Mouse (Mus musculus): ENCODE data around the gene Hhex. TPM values are rescaled to one million over a fixed set of nuclear protein-coding genes. Genes with fewer than 3 reads are reported as not detected.

Hhex gene
- polyA plus RNA-seq, 1 experiment, result 5.1 TPM

DNA sequence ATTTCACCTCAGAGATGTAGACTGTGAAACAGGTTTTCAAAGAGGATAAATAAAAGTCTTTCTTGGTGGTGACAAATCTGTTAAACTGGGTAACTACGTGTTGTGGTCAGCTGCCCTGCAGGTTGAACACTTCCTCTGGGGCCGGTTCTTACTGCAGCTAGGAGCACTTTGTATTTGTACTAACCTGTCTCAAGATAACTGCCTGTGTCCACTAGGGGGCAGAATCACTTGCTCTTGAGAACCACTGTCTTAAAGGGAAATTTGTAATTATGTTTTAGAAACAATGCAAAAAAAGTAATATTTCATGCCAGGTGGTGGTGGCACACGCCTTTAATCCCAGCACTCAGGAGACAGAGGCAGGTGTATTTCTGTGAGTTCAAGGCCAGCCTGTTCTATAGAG lies 15.0 kb upstream of the Hhex start:
- peaks cover 55% of the 10 kb centered on the region for H3K36me3 ChIP-seq (ENCODE audit: control insufficient read depth, insufficient read depth, low read length)
- no peaks in the 10 kb centered on the region for H3K4me1 ChIP-seq (replicated peaks; ENCODE audit: control insufficient read depth, insufficient read depth, low read length)
- DNase-seq, result peak; percentile 51
- H3K27me3 ChIP-seq (ENCODE audit: control insufficient read depth, insufficient read depth, low read length), result no peaks in the 10 kb centered on the region
- no peak overlapping the region for H3K27ac ChIP-seq (ENCODE audit: control insufficient read depth, insufficient read depth, low read length)
- H3K4me3 ChIP-seq (ENCODE audit: control insufficient read depth, insufficient read depth, low read length), result no peak overlapping the region
- TF ChIP-seq POLR2A (IDR thresholded peaks at IDR 0.05; ENCODE audit: control insufficient read depth, extremely low read depth, insufficient read depth, low read length, poor library complexity), result no peak
- TF ChIP-seq CTCF (IDR thresholded peaks at IDR 0.05; ENCODE audit: borderline replicate concordance, control insufficient read depth, extremely low read depth, insufficient read depth, low read length, poor library complexity), result no peak
- 26% methylated on average over 3 of the region's 3 CpGs for WGBS

DNA sequence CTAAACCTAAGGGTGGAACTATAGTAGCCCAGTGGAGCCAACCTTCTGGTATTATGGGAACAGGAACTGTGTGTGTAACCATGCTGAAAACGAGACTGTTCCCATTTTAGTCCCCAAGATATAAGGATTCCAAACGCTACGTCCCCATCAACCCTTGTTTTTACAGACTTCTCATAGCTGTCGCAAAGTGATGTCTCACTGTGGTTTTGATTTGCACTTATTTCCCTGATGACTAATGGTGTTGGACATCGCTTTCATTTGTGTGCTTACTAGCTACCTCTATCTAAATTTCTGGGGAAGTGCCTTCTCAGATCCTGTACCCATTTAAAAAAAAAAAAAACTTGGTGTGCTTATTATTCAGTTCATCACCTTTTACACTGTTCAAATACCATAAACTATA lies 6.0 kb upstream of the Hhex start:
- no peaks in the 10 kb centered on the region for H3K4me1 ChIP-seq (replicated peaks; ENCODE audit: control insufficient read depth, insufficient read depth, low read length)
- TF ChIP-seq CTCF (IDR thresholded peaks at IDR 0.05; ENCODE audit: borderline replicate concordance, control insufficient read depth, extremely low read depth, insufficient read depth, low read length, poor library complexity) (no peak), POLR2A (IDR thresholded peaks at IDR 0.05; ENCODE audit: control insufficient read depth, extremely low read depth, insufficient read depth, low read length, poor library complexity) (no peak)
- no peak overlapping the region for H3K4me3 ChIP-seq (ENCODE audit: control insufficient read depth, insufficient read depth, low read length)
- DNase-seq, result no peak
- no peak overlapping the region for H3K27ac ChIP-seq (ENCODE audit: control insufficient read depth, insufficient read depth, low read length)
- no peaks in the 10 kb centered on the region for H3K36me3 ChIP-seq (ENCODE audit: control insufficient read depth, insufficient read depth, low read length)
- WGBS, result 14% methylated on average over 5 of the region's 5 CpGs
- H3K27me3 ChIP-seq (ENCODE audit: control insufficient read depth, insufficient read depth, low read length), result no peaks in the 10 kb centered on the region; the same call in none of the 2 replicates

DNA sequence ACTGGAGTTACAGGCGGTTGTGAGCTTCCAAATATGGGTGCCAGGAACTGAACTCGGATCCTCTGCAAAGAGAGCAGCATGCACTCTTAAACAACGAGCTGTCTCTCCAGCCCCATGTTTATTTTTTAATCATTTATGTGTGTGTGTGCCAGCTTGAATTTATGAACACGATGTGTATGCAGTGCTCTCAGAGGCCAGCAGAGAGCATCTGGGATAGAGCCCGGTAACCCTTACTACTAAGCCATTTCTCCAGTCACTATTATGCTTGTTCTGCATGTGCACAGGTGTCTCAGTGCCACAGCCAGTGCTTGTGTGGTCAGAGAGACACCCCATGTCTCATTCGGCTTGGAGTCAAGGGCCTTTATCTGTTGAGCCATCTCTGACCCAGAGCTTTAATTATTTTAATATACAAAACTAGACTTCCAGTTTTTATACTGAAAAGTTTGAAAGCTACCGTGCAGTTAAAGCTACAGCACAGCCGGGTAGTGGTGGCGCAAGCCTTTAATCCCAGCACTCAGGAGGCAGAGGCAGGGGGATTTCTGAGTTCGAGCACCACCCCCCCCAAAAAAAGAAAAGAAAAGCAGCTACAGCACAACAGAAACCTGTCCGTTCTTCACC lies 3.4 kb upstream of the Hhex start:
- peaks cover 17% of the 10 kb centered on the region for H3K27me3 ChIP-seq (ENCODE audit: control insufficient read depth, insufficient read depth, low read length)
- DNase-seq, result no peak
- no peak overlapping the region for H3K4me3 ChIP-seq (ENCODE audit: control insufficient read depth, insufficient read depth, low read length)
- no peak overlapping the region for H3K27ac ChIP-seq (ENCODE audit: control insufficient read depth, insufficient read depth, low read length)
- TF ChIP-seq CTCF (IDR thresholded peaks at IDR 0.05; ENCODE audit: borderline replicate concordance, control insufficient read depth, extremely low read depth, insufficient read depth, low read length, poor library complexity) (no peak), POLR2A (IDR thresholded peaks at IDR 0.05; ENCODE audit: control insufficient read depth, extremely low read depth, insufficient read depth, low read length, poor library complexity) (no peak)
- no peaks in the 10 kb centered on the region for H3K36me3 ChIP-seq (ENCODE audit: control insufficient read depth, insufficient read depth, low read length)
- peaks cover 12% of the 10 kb centered on the region; the same call in 1 of the 2 replicates for H3K4me1 ChIP-seq (replicated peaks; ENCODE audit: control insufficient read depth, insufficient read depth, low read length)
- WGBS, result 95% methylated on average over 11 of the region's 11 CpGs

DNA sequence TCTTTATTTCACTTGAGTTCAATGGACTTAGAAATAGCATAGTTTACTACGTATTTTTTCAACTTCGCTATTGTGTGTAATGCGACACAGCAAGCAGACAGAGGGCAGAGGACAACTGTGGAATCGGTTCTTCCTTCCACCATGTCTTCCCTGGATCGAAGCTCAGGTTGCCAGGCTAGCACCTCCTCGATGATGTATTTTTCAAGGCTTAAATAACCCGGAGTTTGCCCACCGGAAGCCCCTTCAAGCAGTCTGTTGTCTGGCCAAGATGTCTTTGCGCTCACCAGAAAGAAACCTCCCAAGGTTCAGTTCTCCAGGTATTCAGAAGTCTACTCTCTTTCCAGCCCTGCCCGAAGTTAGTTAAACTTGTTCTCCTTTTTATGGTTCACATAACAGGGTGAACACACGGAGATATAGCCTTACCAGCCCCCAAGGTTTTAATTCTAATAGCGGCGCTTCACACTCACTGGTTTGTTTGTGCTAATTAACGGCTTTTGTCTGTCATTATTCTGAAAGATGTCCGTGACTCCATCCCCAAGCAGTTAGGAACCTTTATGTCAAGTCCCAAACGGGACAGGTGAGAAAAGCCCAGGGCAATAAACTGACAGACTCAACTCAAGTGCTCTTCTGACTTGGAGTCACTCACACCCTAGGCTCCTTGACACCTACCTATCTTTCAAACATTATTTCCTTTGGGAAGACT lies 1.6 kb upstream of the Hhex start:
- no peak for DNase-seq
- Histone ChIP-seq H3K27ac (ENCODE audit: control insufficient read depth, insufficient read depth, low read length) (no peak overlapping the region), H3K27me3 (ENCODE audit: control insufficient read depth, insufficient read depth, low read length) (peaks cover 17% of the 10 kb centered on the region), H3K4me3 (ENCODE audit: control insufficient read depth, insufficient read depth, low read length) (no peak overlapping the region), H3K4me1 (replicated peaks; ENCODE audit: control insufficient read depth, insufficient read depth, low read length) (peaks cover 12% of the 10 kb centered on the region; the same call in 1 of the 2 replicates), H3K36me3 (ENCODE audit: control insufficient read depth, insufficient read depth, low read length) (no peaks in the 10 kb centered on the region)
- 43% methylated on average over 16 of the region's 16 CpGs for WGBS
- TF ChIP-seq POLR2A (IDR thresholded peaks at IDR 0.05; ENCODE audit: control insufficient read depth, extremely low read depth, insufficient read depth, low read length, poor library complexity) (no peak), CTCF (IDR thresholded peaks at IDR 0.05; ENCODE audit: borderline replicate concordance, control insufficient read depth, extremely low read depth, insufficient read depth, low read length, poor library complexity) (no peak)

DNA sequence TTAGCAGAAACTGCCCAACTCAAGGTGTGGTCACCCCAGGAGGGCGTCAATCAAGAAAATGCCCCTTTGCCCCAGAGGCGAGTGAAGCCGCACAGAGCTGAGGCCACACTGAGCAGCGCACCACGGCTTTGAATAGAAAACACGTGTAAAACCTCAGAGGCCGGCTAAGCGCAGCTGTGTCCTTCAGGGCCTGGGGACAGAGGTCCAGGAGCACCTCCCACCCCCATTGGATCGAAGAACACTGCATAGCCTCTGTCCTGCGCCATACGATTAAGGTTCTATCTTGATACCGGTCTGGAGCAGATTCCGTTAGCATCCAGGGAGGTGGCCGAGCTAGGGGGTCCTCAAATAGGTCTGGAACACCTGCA lies 731 bp upstream of the Hhex start:
- Histone ChIP-seq H3K36me3 (ENCODE audit: control insufficient read depth, insufficient read depth, low read length) (no peaks in the 10 kb centered on the region), H3K27ac (ENCODE audit: control insufficient read depth, insufficient read depth, low read length) (no peak overlapping the region), H3K4me3 (ENCODE audit: control insufficient read depth, insufficient read depth, low read length) (0 out of 2 replicates have a peak overlapping the region, but pooled peaks have one; percentile 25), H3K4me1 (replicated peaks; ENCODE audit: control insufficient read depth, insufficient read depth, low read length) (peaks cover 12% of the 10 kb centered on the region; the same call in 1 of the 2 replicates), H3K27me3 (ENCODE audit: control insufficient read depth, insufficient read depth, low read length) (peaks cover 17% of the 10 kb centered on the region)
- WGBS, result 7% methylated on average over 14 of the region's 14 CpGs
- no peak for DNase-seq
- TF ChIP-seq CTCF (IDR thresholded peaks at IDR 0.05; ENCODE audit: borderline replicate concordance, control insufficient read depth, extremely low read depth, insufficient read depth, low read length, poor library complexity) (no peak), POLR2A (IDR thresholded peaks at IDR 0.05; ENCODE audit: control insufficient read depth, extremely low read depth, insufficient read depth, low read length, poor library complexity) (no peak)

DNA sequence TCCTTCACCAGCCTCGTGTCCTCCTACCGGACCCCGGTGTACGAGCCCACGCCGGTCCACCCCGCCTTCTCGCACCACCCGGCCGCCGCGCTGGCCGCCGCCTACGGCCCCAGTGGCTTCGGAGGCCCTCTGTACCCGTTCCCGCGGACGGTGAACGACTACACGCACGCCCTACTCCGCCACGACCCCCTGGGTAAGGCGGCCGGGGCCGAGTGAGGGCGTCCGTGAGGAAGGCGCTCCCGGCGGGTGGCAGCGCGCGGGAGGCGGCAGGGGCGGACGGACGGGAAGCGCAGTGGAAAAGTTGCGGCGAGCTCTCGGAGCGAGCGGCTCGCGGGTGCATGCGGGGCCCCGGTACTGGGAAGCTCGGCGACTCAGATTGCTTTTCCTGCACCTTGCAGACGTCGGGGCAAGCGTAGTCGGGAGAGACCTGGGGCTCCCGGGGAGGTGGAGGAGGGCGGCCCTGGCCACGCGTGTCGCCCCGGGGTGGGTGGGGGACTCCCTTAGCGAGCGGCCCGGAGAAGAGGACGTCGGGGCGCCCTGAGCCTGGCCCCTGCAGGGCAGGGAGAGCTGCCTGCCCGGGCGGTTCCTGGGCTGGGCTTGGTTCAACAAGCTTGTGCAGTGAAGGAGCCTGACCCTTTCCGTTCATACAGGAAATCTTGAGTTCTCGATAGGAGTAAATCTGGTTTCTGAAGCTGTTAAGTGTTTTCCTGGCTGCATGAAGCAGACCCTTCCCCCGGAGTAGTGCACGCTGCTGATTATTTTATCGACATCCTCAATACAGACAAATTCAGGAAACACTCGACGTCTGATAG lies 637 bp downstream of the Hhex start:
- H3K27me3 ChIP-seq (ENCODE audit: control insufficient read depth, insufficient read depth, low read length), result peaks cover 17% of the 10 kb centered on the region
- H3K27ac ChIP-seq (ENCODE audit: control insufficient read depth, insufficient read depth, low read length), result no peak overlapping the region
- H3K4me3 ChIP-seq (ENCODE audit: control insufficient read depth, insufficient read depth, low read length), result peak overlapping the region; percentile 31
- WGBS, result under 1% methylated on average over 77 of the region's 77 CpGs
- DNase-seq, result peak; percentile 9
- peaks cover 12% of the 10 kb centered on the region; the same call in 1 of the 2 replicates for H3K4me1 ChIP-seq (replicated peaks; ENCODE audit: control insufficient read depth, insufficient read depth, low read length)
- no peaks in the 10 kb centered on the region for H3K36me3 ChIP-seq (ENCODE audit: control insufficient read depth, insufficient read depth, low read length)
- TF ChIP-seq CTCF (IDR thresholded peaks at IDR 0.05; ENCODE audit: borderline replicate concordance, control insufficient read depth, extremely low read depth, insufficient read depth, low read length, poor library complexity) (0 out of 2 replicates have a peak, but pooled peaks have one; percentile 12), POLR2A (IDR thresholded peaks at IDR 0.05; ENCODE audit: control insufficient read depth, extremely low read depth, insufficient read depth, low read length, poor library complexity) (no peak)

Data from thymus, adult 2 months (tissue).